Mouse (Mus musculus) stomach, embryonic 14.5 days (tissue): ENCODE data around the gene Nrsn2. TPM values are rescaled to one million over a fixed set of nuclear protein-coding genes. Genes with fewer than 3 reads are reported as not detected.
A peak's percentile ranks its signal among the peaks of the same experiment; 100 is the strongest.

Experiments used
- ATAC-seq: fragments of 200-750 bp; cut with Nextera tagmentation; 2 replicates; pipeline ENCODE4 v1.8.0; 2017; ENCODE audit warnings: low read depth, moderate TSS enrichment; ENCODE audit not compliant: insufficient number of reproducible peaks, insufficient read depth, low FRiP score
- H3K27ac ChIP-seq: fragments of 300-500 bp; sonication (generic); 2 replicates; pipeline ENCODE4 v1.5.1; 2014; ENCODE audit warnings: mild to moderate bottlenecking, low read length, moderate library complexity, mixed read lengths
- H3K27me3 ChIP-seq: fragments of 300-500 bp; sonication (generic); 2 replicates; pipeline ENCODE4 v1.6.1; 2014; ENCODE audit warnings: low read length, control low read depth, mixed read lengths; ENCODE audit not compliant: control insufficient read depth, insufficient read depth
- H3K36me3 ChIP-seq: fragments of 300-500 bp; sonication (generic); 2 replicates; pipeline ENCODE4 v1.6.1; 2014; ENCODE audit warnings: mild to moderate bottlenecking, control low read depth, low read length, moderate library complexity, mixed read lengths; ENCODE audit not compliant: control insufficient read depth, insufficient read depth
- H3K4me1 ChIP-seq: fragments of 300-500 bp; sonication (generic); 2 replicates; pipeline ENCODE4 v1.6.1; 2014; ENCODE audit warnings: low read length, control low read depth, mixed read lengths; ENCODE audit not compliant: control insufficient read depth, insufficient read depth
- H3K4me2 ChIP-seq: fragments of 300-500 bp; sonication (generic); replicated peaks from 2 replicates; pipeline ENCODE4 v1.6.1; 2014; ENCODE audit warnings: low read depth, low read length, control low read depth
- H3K4me3 ChIP-seq: fragments of 300-500 bp; sonication (generic); 2 replicates; pipeline ENCODE4 v1.5.1; 2014; ENCODE audit warnings: low read depth, low read length, control low read depth
- H3K9ac ChIP-seq: fragments of 300-500 bp; sonication (generic); replicated peaks from 2 replicates; pipeline ENCODE4 v1.6.1; 2014; ENCODE audit warnings: low read depth, mild to moderate bottlenecking, control low read depth, low read length, moderate library complexity, mixed read lengths
- H3K9me3 ChIP-seq: fragments of 300-500 bp; sonication (generic); 2 replicates; pipeline ENCODE4 v1.6.1; 2016; ENCODE audit warnings: low read depth, low read length, control low read depth; ENCODE audit not compliant: control insufficient read depth
- WGBS: fragments of 180-500 bp; shearing (Covaris S2); extraction: QIAGEN DNeasy Blood & Tissue Kit; methylation state at CpG from one replicate; pipeline ENCODE4 v1.1.7; 2014; 5-methylcytosine and 5-hydroxymethylcytosine counted together
- polyA plus RNA-seq: library from polyadenylated mRNA; unstranded; fragments of >200 nt; fragmentation: Nextera tagmentation; extraction: Ambion mirVana; gene quantifications from 2 replicates; pipeline ENCODE4 v1.2.1, GENCODE M21; 2014

Gene Nrsn2
- polyA plus RNA-seq, 1 experiment from 2014 or later: 3.8 TPM

- Histone ChIP-seq H3K4me1 (peaks cover 23% of the 10 kb centered on the region), H3K27ac (peak overlapping the region; percentile 44; the same call in 1 of the 2 replicates), H3K36me3 (peaks cover 3% of the 10 kb centered on the region), H3K4me3 (peak overlapping the region; percentile 88), H3K9me3 (no peaks in the 10 kb centered on the region), H3K4me2 (peak overlapping the region; percentile 94), H3K27me3 (no peaks in the 10 kb centered on the region), H3K9ac (peak overlapping the region; percentile 40; the same call in 1 of the 2 replicates)
- no peak for ATAC-seq
- 11% methylated on average over 13 of the region's 13 CpGs for WGBS
These were observed 19.0 kb upstream of the Nrsn2 start for GRCm38 (mm10) chr2:152395271-152395920.

GRCm38 (mm10) chr2:152393225-152394017 is 17.0 kb upstream of the Nrsn2 start:
- H3K36me3 ChIP-seq: peaks cover 3% of the 10 kb centered on the region
- no peaks in the 10 kb centered on the region for H3K9me3 ChIP-seq
- no peaks in the 10 kb centered on the region for H3K27me3 ChIP-seq
- peaks cover 23% of the 10 kb centered on the region for H3K4me1 ChIP-seq
- peak overlapping the region; percentile 94; the same call in 1 of the 2 replicates for H3K4me2 ChIP-seq
- H3K4me3 ChIP-seq: no peak overlapping the region
- no peak overlapping the region; the same call in 1 of the 2 replicates for H3K27ac ChIP-seq
- WGBS: 43% methylated on average over 9 of the region's 9 CpGs
- ATAC-seq: no peak
- H3K9ac ChIP-seq: no peak overlapping the region

DNA sequence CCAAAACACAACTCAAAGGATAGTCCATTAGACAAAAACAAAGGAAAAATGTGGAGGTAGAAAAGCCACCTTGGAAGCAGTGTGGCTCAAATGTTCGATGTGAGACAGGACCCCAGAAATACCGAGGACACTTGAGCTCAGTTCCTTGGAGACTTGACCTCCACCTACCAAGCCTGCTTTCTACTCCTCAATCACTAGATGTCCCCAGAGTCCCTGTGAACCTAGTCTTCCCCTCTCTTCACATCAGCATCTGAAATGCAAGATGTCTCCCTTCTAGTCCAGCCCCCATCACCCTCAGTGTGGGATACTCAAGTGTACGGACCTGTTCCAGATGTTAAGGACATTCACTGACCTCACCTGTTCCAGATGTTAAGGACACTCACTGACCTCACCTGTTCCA is 16.3 kb upstream of the Nrsn2 start:
- no peak overlapping the region for H3K4me3 ChIP-seq
- H3K4me1 ChIP-seq: peaks cover 23% of the 10 kb centered on the region
- peaks cover 3% of the 10 kb centered on the region for H3K36me3 ChIP-seq
- H3K9ac ChIP-seq: no peak overlapping the region
- H3K9me3 ChIP-seq: no peaks in the 10 kb centered on the region
- WGBS: 11% methylated on average over 3 of the region's 3 CpGs
- H3K27ac ChIP-seq: no peak overlapping the region
- H3K4me2 ChIP-seq: no peak overlapping the region
- ATAC-seq: no peak
- H3K27me3 ChIP-seq: no peaks in the 10 kb centered on the region

DNA sequence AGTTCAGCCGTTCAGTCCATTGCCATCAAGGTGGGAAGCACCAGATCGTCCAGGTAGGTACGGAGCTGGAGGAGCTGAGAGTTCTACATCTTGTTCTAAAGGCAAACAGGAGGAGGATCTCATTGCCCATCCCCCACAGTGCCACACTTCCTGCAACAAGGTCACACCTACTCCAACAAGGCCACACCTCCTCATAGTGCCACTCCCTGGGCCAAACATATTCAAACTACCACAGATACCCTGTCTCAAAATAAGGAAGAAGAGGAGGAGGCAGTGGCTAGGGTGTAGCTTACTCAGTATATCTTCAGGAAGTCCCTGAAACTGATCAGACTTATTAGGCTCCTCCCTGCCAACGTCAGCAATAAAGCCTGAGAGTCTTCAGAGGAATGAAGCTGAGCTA is 7.8 kb upstream of the Nrsn2 start:
- ATAC-seq: no peak

GRCm38 (mm10) chr2:152375652-152376344 is 640 bp downstream of the Nrsn2 start:
- H3K4me1 ChIP-seq: 0 out of 2 replicates have a peak, but pooled peaks cover 9% of the 10 kb centered on the region
- no peaks in the 10 kb centered on the region for H3K27me3 ChIP-seq
- H3K27ac ChIP-seq: no peak overlapping the region
- H3K9ac ChIP-seq: no peak overlapping the region
- ATAC-seq: peak; percentile 61; the same call in 1 of the 2 replicates
- H3K4me2 ChIP-seq: peak overlapping the region; percentile 39
- no peak overlapping the region for H3K4me3 ChIP-seq
- 7% methylated on average over 21 of the region's 21 CpGs for WGBS
- H3K36me3 ChIP-seq: no peaks in the 10 kb centered on the region
- no peaks in the 10 kb centered on the region for H3K9me3 ChIP-seq

More for the DNA sequence above, 7.8 kb upstream of the Nrsn2 start:
- Histone ChIP-seq H3K4me3 (no peak overlapping the region), H3K4me2 (no peak overlapping the region), H3K27me3 (no peaks in the 10 kb centered on the region), H3K9ac (no peak overlapping the region), H3K9me3 (no peaks in the 10 kb centered on the region), H3K27ac (no peak overlapping the region), H3K4me1 (no peaks in the 10 kb centered on the region), H3K36me3 (no peaks in the 10 kb centered on the region)
- WGBS: 84% methylated on average over 4 of the region's 4 CpGs

DNA sequence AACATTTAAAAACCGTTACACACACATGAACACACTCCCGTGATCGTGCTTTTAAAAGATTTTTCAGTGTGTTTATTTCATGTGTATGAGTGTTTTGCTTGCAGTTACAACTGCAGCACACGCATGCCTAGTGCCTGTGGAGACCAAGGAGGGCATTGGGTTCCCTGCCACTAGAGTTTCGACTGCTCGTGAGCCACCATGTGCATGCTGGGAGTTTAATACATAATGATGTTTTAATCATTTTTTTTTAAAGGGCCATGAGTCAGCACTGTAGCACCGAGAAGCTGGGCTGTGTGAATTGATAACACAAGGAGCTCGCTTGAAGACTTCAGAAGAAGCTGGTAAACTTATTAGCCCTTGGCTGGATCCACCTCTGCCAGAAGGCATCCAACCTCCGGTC is 2.9 kb downstream of the Nrsn2 start:
- no peaks in the 10 kb centered on the region for H3K36me3 ChIP-seq
- WGBS: 75% methylated on average over 9 of the region's 9 CpGs
- H3K27me3 ChIP-seq: no peaks in the 10 kb centered on the region
- ATAC-seq: no peak
- no peak overlapping the region for H3K4me3 ChIP-seq
- H3K4me2 ChIP-seq: no peak overlapping the region
- no peak overlapping the region for H3K27ac ChIP-seq
- H3K9me3 ChIP-seq: no peaks in the 10 kb centered on the region
- 0 out of 2 replicates have a peak, but pooled peaks cover 9% of the 10 kb centered on the region for H3K4me1 ChIP-seq
- no peak overlapping the region for H3K9ac ChIP-seq

GRCm38 (mm10) chr2:152372661-152373060 is 3.8 kb downstream of the Nrsn2 start:
- Histone ChIP-seq H3K9me3 (no peaks in the 10 kb centered on the region), H3K27me3 (no peaks in the 10 kb centered on the region), H3K27ac (no peak overlapping the region), H3K4me3 (no peak overlapping the region), H3K9ac (no peak overlapping the region), H3K36me3 (no peaks in the 10 kb centered on the region), H3K4me2 (no peak overlapping the region), H3K4me1 (0 out of 2 replicates have a peak, but pooled peaks cover 9% of the 10 kb centered on the region)
- WGBS: 67% methylated on average over 4 of the region's 4 CpGs
- no peak for ATAC-seq

DNA sequence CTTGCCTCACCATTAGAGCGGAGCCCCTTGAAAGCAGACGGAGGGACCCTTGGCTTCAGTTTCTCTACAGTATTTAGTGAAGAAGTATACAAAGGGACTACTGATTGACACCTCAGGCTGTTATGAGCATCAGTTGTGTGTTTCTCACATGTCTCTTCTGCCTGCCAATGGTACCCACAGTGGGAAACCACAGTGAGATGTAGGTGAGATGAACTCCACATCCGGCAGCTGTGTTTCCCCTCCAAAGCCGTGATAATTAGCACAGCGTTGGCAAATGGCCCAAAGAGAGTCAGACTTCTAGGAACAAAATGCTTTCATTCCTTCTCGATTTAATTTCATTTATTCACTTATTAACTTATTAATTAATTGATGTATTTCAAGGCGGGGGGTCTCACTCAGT is 4.3 kb downstream of the Nrsn2 start:
- no peak overlapping the region for H3K27ac ChIP-seq
- no peak overlapping the region for H3K4me3 ChIP-seq
- ATAC-seq: no peak
- H3K4me2 ChIP-seq: no peak overlapping the region
- no peaks in the 10 kb centered on the region for H3K36me3 ChIP-seq
- 80% methylated on average over 7 of the region's 7 CpGs for WGBS
- no peaks in the 10 kb centered on the region for H3K9me3 ChIP-seq
- no peaks in the 10 kb centered on the region for H3K27me3 ChIP-seq
- no peak overlapping the region for H3K9ac ChIP-seq
- H3K4me1 ChIP-seq: 0 out of 2 replicates have a peak, but pooled peaks cover 9% of the 10 kb centered on the region
